Mouse (Mus musculus) MEL (cell line): ENCODE results near the gene Pyroxd2.

Experiments used
- CTCF ChIP-seq, 3 experiments: IDR thresholded peaks in 2 of 3; conservative IDR thresholded peaks in 1 of 3; 2 replicates each; pipeline ENCODE4 v1.5.1; 2011 to 2012; ENCODE audit warnings: low read length in 3 of 3, low read depth in 2 of 3, mild to moderate bottlenecking in 2 of 3, improper control_type of control experiment in 1 of 3, inconsistent platforms in 1 of 3, mixed read lengths in 1 of 3, moderate library complexity in 1 of 3; ENCODE audit not compliant: control insufficient read depth in 1 of 3, insufficient read depth in 1 of 3, poor library complexity in 1 of 3, severe bottlenecking in 1 of 3
- GABPA ChIP-seq: IDR thresholded peaks from 2 replicates; pipeline ENCODE4 v1.6.1; 2012; ENCODE audit warnings: low read depth, mild to moderate bottlenecking, inconsistent platforms, low read length, improper control_type of control experiment, moderate library complexity
- POLR2A ChIP-seq, 2 experiments: IDR thresholded peaks; 2 replicates each; pipeline ENCODE4 v1.6.1; 2011 to 2012; ENCODE audit warnings: low read length in 2 of 2, mild to moderate bottlenecking in 2 of 2, control low read depth in 1 of 2, improper control_type of control experiment in 1 of 2, low read depth in 1 of 2, moderate library complexity in 1 of 2; ENCODE audit not compliant: control insufficient read depth in 1 of 2, insufficient read depth in 1 of 2, poor library complexity in 1 of 2
- POLR2AphosphoS5 ChIP-seq: IDR thresholded peaks from 2 replicates; pipeline ENCODE4 v1.6.1; 2012; ENCODE audit warnings: low read depth, borderline replicate concordance, mild to moderate bottlenecking, inconsistent platforms, low read length, moderate library complexity, mixed read lengths
- ZC3H11A ChIP-seq: IDR thresholded peaks from 2 replicates; pipeline ENCODE4 v1.6.1; 2012; ENCODE audit warnings: low read depth, mild to moderate bottlenecking, inconsistent platforms, low read length, improper control_type of control experiment

GRCm38 (mm10) chr19:42779531-42780155, 27.1 kb upstream of the Pyroxd2 start, which contains the start of gene Hps1:
- TF ChIP-seq POLR2A (IDR thresholded peaks at IDR 0.05; ENCODE audit: control insufficient read depth in 1 of 2, insufficient read depth in 1 of 2, low read depth in 1 of 2, low read length in 2 of 2, poor library complexity in 1 of 2) (peak in 1 of 2 experiments; percentile 90; a peak in 3 of 4 replicates), ZC3H11A (no peak), GABPA (no peak), POLR2AphosphoS5 (no peak), CTCF (IDR thresholded peaks at IDR 0.05 in 2 of 3, conservative IDR thresholded peaks at IDR 0.05 in 1 of 3; ENCODE audit: control insufficient read depth in 1 of 3, insufficient read depth in 1 of 3, low read depth in 2 of 3, low read length in 3 of 3, poor library complexity in 1 of 3, severe bottlenecking in 1 of 3) (peak; percentile 38 to 54 (median 53); a peak in 4 of 6 replicates)
